Mouse (Mus musculus) hindbrain, postnatal 0 days (tissue): ENCODE results near the gene Gm42420. TPM values are rescaled to one million over a fixed set of nuclear protein-coding genes. Genes with fewer than 3 reads are reported as not detected.
A peak's percentile ranks its signal among the peaks of the same experiment; 100 is the strongest.

ENCODE experiments used
- ATAC-seq: fragments of 200-750 bp; cut with Nextera tagmentation; 2 replicates; pipeline ENCODE4 v1.8.0; 2017; ENCODE audit warnings: mild to moderate bottlenecking, moderate TSS enrichment, moderate library complexity
- DNase-seq: peaks from one replicate; pipeline ENCODE4 v3.0.0-alpha.2; 2015; ENCODE audit warnings: low spot score
- H3K27ac ChIP-seq: fragments of 300-500 bp; sonication (generic); 2 replicates; pipeline ENCODE4 v1.5.1; 2014; ENCODE audit warnings: mild to moderate bottlenecking
- H3K27me3 ChIP-seq: fragments of 300-500 bp; sonication (generic); 2 replicates; pipeline ENCODE4 v1.6.1; 2014; ENCODE audit warnings: low read length, mixed read lengths; ENCODE audit not compliant: insufficient read depth
- H3K36me3 ChIP-seq: fragments of 300-500 bp; sonication (generic); 2 replicates; pipeline ENCODE4 v1.6.1; 2014; ENCODE audit warnings: low read length, mixed read lengths; ENCODE audit not compliant: insufficient read depth
- H3K4me1 ChIP-seq: fragments of 300-500 bp; sonication (generic); 2 replicates; pipeline ENCODE4 v1.6.1; 2014; ENCODE audit warnings: antibody characterized with exemption, low read length, mixed read lengths; ENCODE audit not compliant: insufficient read depth
- H3K4me2 ChIP-seq: fragments of 300-500 bp; sonication (generic); 2 replicates; pipeline ENCODE4 v1.6.1; 2014; ENCODE audit warnings: low read depth, mild to moderate bottlenecking, low read length, moderate library complexity, mixed read lengths
- H3K4me3 ChIP-seq: fragments of 300-500 bp; sonication (generic); 2 replicates; pipeline ENCODE4 v1.5.1; 2014; ENCODE audit warnings: low read length
- H3K9ac ChIP-seq: fragments of 300-500 bp; sonication (generic); replicated peaks from 2 replicates; pipeline ENCODE4 v1.6.1; 2014; ENCODE audit warnings: mild to moderate bottlenecking, low read length, moderate library complexity, mixed read lengths
- H3K9me3 ChIP-seq: fragments of 300-500 bp; sonication (generic); 2 replicates; pipeline ENCODE4 v1.6.1; 2016; ENCODE audit warnings: low read length, mixed read lengths
- CTCF ChIP-seq: IDR thresholded peaks from 2 replicates; pipeline ENCODE4 v1.5.1; 2016; ENCODE audit warnings: antibody characterized with exemption, control low read depth, low read depth
- WGBS: fragments of 180-500 bp; shearing (Covaris S2); extraction: QIAGEN DNeasy Blood & Tissue Kit; methylation state at CpG from one replicate; pipeline ENCODE4 v1.1.7; 2014; 5-methylcytosine and 5-hydroxymethylcytosine counted together
- polyA plus RNA-seq: library from polyadenylated mRNA; unstranded; fragments of >200 nt; fragmentation: Nextera tagmentation; extraction: Ambion mirVana; gene quantifications from 2 replicates; pipeline ENCODE4 v1.2.1, GENCODE M21; 2015
- total RNA-seq: library from RNA; depleted of rRNA; stranded (reverse); fragments of >200 nt; gene quantifications from 2 replicates; pipeline ENCODE4 v1.2.3, GENCODE M21; 2014

Gm42420 gene
- total and polyA plus RNA-seq, 2 experiments from 2014 or later: 1.3 TPM; not detected in 1

GRCm38 (mm10) chr6:39579552-39579951 lies 6.0 kb upstream of the Gm42420 start:
- WGBS: 89% methylated on average over 7 of the region's 7 CpGs
- Histone ChIP-seq H3K27ac (no peak overlapping the region), H3K4me3 (no peak overlapping the region), H3K36me3 (peaks cover 16% of the 10 kb centered on the region), H3K9me3 (no peaks in the 10 kb centered on the region), H3K9ac (no peak overlapping the region), H3K4me2 (no peak overlapping the region), H3K4me1 (0 out of 2 replicates have a peak, but pooled peaks cover 2% of the 10 kb centered on the region), H3K27me3 (no peaks in the 10 kb centered on the region)
- no peak for DNase-seq
- no peak for ATAC-seq
- TF ChIP-seq CTCF: no peak

- Histone ChIP-seq H3K27ac (no peak overlapping the region), H3K4me2 (no peak overlapping the region), H3K27me3 (no peaks in the 10 kb centered on the region), H3K9ac (no peak overlapping the region), H3K36me3 (peaks cover 16% of the 10 kb centered on the region), H3K9me3 (no peaks in the 10 kb centered on the region), H3K4me3 (no peak overlapping the region), H3K4me1 (no peaks in the 10 kb centered on the region)
- DNase-seq: no peak
- no peak for ATAC-seq
- TF ChIP-seq CTCF: no peak
- WGBS: 81% methylated on average over 2 of the region's 2 CpGs
These were observed 5.0 kb upstream of the Gm42420 start for GRCm38 (mm10) chr6:39580558-39580957.

- DNase-seq: no peak
- Histone ChIP-seq H3K4me3 (no peak overlapping the region), H3K27ac (no peak overlapping the region), H3K4me2 (no peak overlapping the region), H3K27me3 (no peaks in the 10 kb centered on the region), H3K9ac (no peak overlapping the region), H3K9me3 (no peaks in the 10 kb centered on the region), H3K4me1 (no peaks in the 10 kb centered on the region), H3K36me3 (peaks cover 21% of the 10 kb centered on the region)
- ATAC-seq: no peak
- 81% methylated on average over 7 of the region's 7 CpGs for WGBS
- TF ChIP-seq CTCF: no peak
These were observed 4.3 kb upstream of the Gm42420 start for GRCm38 (mm10) chr6:39581087-39581784.

- H3K4me3 ChIP-seq: no peak overlapping the region
- no peak for TF ChIP-seq CTCF
- peaks cover 18% of the 10 kb centered on the region for H3K36me3 ChIP-seq
- no peak overlapping the region for H3K4me2 ChIP-seq
- DNase-seq (no peak), ATAC-seq (no peak)
- no peak overlapping the region; the same call in 1 of the 2 replicates for H3K27ac ChIP-seq
- H3K9ac ChIP-seq: no peak overlapping the region
- no peaks in the 10 kb centered on the region for H3K9me3 ChIP-seq
- H3K27me3 ChIP-seq: no peaks in the 10 kb centered on the region
- H3K4me1 ChIP-seq: no peaks in the 10 kb centered on the region
- WGBS: 94% methylated on average over 4 of the region's 4 CpGs
These were observed 5.9 kb downstream of the Gm42420 start for GRCm38 (mm10) chr6:39591481-39591880.

GRCm38 (mm10) chr6:39592401-39593214 lies 7.1 kb downstream of the Gm42420 start, which contains the start of gene Ndufb2:
Gene Ndufb2, plus strand, starts transcription at chr6:39592574.
- no peaks in the 10 kb centered on the region for H3K4me1 ChIP-seq
- peak; percentile 98 for ATAC-seq
- WGBS: under 1% methylated on average over 56 of the region's 56 CpGs
- H3K36me3 ChIP-seq: peaks cover 17% of the 10 kb centered on the region
- peak within 1 kb of the TSS; percentile 69 for H3K4me3 ChIP-seq
- peak; percentile 1; the same call in 1 of the 2 replicates for TF ChIP-seq CTCF
- H3K4me2 ChIP-seq: peak within 1 kb of the TSS; percentile 73
- H3K9me3 ChIP-seq: no peaks in the 10 kb centered on the region
- peak within 1 kb of the TSS; percentile 75 for H3K9ac ChIP-seq
- peak; percentile 97 for DNase-seq
- H3K27me3 ChIP-seq: no peaks in the 10 kb centered on the region
- peak within 1 kb of the TSS; percentile 91 for H3K27ac ChIP-seq

- Histone ChIP-seq H3K36me3 (peaks cover 38% of the 10 kb centered on the region), H3K9ac (no peak overlapping the region), H3K4me1 (no peaks in the 10 kb centered on the region), H3K9me3 (no peaks in the 10 kb centered on the region), H3K27me3 (no peaks in the 10 kb centered on the region), H3K27ac (no peak overlapping the region), H3K4me3 (no peak overlapping the region), H3K4me2 (no peak overlapping the region)
- no peak for ATAC-seq
- WGBS: 90% methylated on average over 3 of the region's 3 CpGs
- TF ChIP-seq CTCF: no peak
- DNase-seq: no peak
These were observed 15.3 kb downstream of the Gm42420 start for GRCm38 (mm10) chr6:39600851-39601250.
